Mouse (Mus musculus): ENCODE data around the gene Abhd12b. TPM values are rescaled to one million over a fixed set of nuclear protein-coding genes. Genes with fewer than 3 reads are reported as not detected.

The Abhd12b gene
- total and polyA plus RNA-seq, 3 experiments, result 0.23 TPM; not detected in 2

- no peak for DNase-seq (ENCODE audit: extremely low read depth)
- in situ Hi-C loops (cut with MboI; ENCODE audit: low pct_ligation_motif_present, low pct_unique_long_range_greater_than_20kb, low sequenced_read_pairs) (no loop called here), dilution Hi-C loops (cut with MboI; ENCODE audit: extremely low pct_ligation_motif_present, extremely low pct_unique_long_range_greater_than_20kb, low sequenced_read_pairs) (no loop called here)
These were observed 16.3 kb upstream of the Abhd12b start for GRCm38 (mm10) chr12:70137626-70138025.

GRCm38 (mm10) chr12:70139871-70140270 lies 14.1 kb upstream of the Abhd12b start:
- H3K9ac ChIP-seq (ENCODE audit: insufficient read depth, low read depth), result no peak overlapping the region
- no peak overlapping the region for H3K4me2 ChIP-seq (ENCODE audit: insufficient read depth, low read depth, poor library complexity, severe bottlenecking)
- H3K9me3 ChIP-seq (replicated peaks; ENCODE audit: low read length), result no peaks in the 10 kb centered on the region
- dilution Hi-C loops (cut with MboI; ENCODE audit: extremely low pct_ligation_motif_present, extremely low pct_unique_long_range_greater_than_20kb, low sequenced_read_pairs) (no loop called here), in situ Hi-C loops (cut with MboI; ENCODE audit: low pct_ligation_motif_present, low pct_unique_long_range_greater_than_20kb, low sequenced_read_pairs) (loop anchor here (10.0 kb wide), 1 partner anchor 65 kb away; no protein-coding TSS in a partner anchor)
- TF ChIP-seq MAX (IDR thresholded peaks at IDR 0.05; ENCODE audit: low read length) (no peak), SMC3 (IDR thresholded peaks at IDR 0.05; ENCODE audit: low read depth, low read length) (no peak), GABPA (IDR thresholded peaks at IDR 0.05; ENCODE audit: insufficient replicate concordance, low read depth, low read length) (no peak), MAZ (IDR thresholded peaks at IDR 0.05; ENCODE audit: low read depth, low read length) (no peak), UBTF (IDR thresholded peaks at IDR 0.05; ENCODE audit: low read depth, low read length) (no peak), SIN3A (IDR thresholded peaks at IDR 0.05; ENCODE audit: low read length) (no peak), MEF2A (IDR thresholded peaks at IDR 0.05; ENCODE audit: borderline replicate concordance, low read depth, low read length) (no peak), ZNF384 (IDR thresholded peaks at IDR 0.05; ENCODE audit: low read depth, low read length) (no peak), E2F4 (IDR thresholded peaks at IDR 0.05; ENCODE audit: insufficient replicate concordance, low read depth, low read length) (no peak), USF1 (IDR thresholded peaks at IDR 0.05; ENCODE audit: low read depth, low read length) (no peak), POLR2AphosphoS2 (IDR thresholded peaks at IDR 0.05; ENCODE audit: low read depth, low read length) (no peak), PAX5 (IDR thresholded peaks at IDR 0.05; ENCODE audit: low read length) (no peak), ZKSCAN1 (IDR thresholded peaks at IDR 0.05; ENCODE audit: borderline replicate concordance, low read depth, low read length) (no peak), CHD2 (IDR thresholded peaks at IDR 0.05; ENCODE audit: low read length) (no peak)
- no peak overlapping the region for H3K27ac ChIP-seq (ENCODE audit: insufficient read depth, low read depth)
- peaks cover 0 to 2% of the 10 kb centered on the region in 2 experiments for H3K36me3 ChIP-seq (replicated peaks in 1 of 2; ENCODE audit: control insufficient read depth in 1 of 2, insufficient read depth in 1 of 2, low read length in 1 of 2)
- peaks cover 9 to 54% of the 10 kb centered on the region in 2 experiments for H3K4me1 ChIP-seq (ENCODE audit: control insufficient read depth in 1 of 2, insufficient read depth in 2 of 2)
- no peaks in the 10 kb centered on the region for H3K79me2 ChIP-seq (replicated peaks; ENCODE audit: control insufficient read depth, extremely low read depth, insufficient read depth, poor library complexity, severe bottlenecking)
- no peak for DNase-seq (ENCODE audit: extremely low read depth)
- no peaks in the 10 kb centered on the region for H3K27me3 ChIP-seq (replicated peaks)
- no peak overlapping the region for H3K4me3 ChIP-seq (replicated peaks in 1 of 3; ENCODE audit: low read depth in 2 of 3, low read length in 2 of 3, poor library complexity in 1 of 3)

More at GRCm38 (mm10) chr12:70137626-70138025, 16.3 kb upstream of the Abhd12b start:
- Histone ChIP-seq H3K4me2 (ENCODE audit: insufficient read depth, low read depth, poor library complexity, severe bottlenecking) (no peak overlapping the region), H3K4me1 (ENCODE audit: control insufficient read depth in 1 of 2, insufficient read depth in 2 of 2) (peaks cover 7 to 39% of the 10 kb centered on the region in 2 experiments; a peak in 3 of 4 replicates), H3K9me3 (replicated peaks; ENCODE audit: low read length) (no peaks in the 10 kb centered on the region), H3K79me2 (replicated peaks; ENCODE audit: control insufficient read depth, extremely low read depth, insufficient read depth, poor library complexity, severe bottlenecking) (no peaks in the 10 kb centered on the region), H3K9ac (ENCODE audit: insufficient read depth, low read depth) (no peak overlapping the region), H3K4me3 (replicated peaks in 1 of 3; ENCODE audit: low read depth in 2 of 3, low read length in 2 of 3, poor library complexity in 1 of 3) (no peak overlapping the region), H3K27me3 (replicated peaks) (no peaks in the 10 kb centered on the region), H3K36me3 (replicated peaks in 1 of 2; ENCODE audit: control insufficient read depth in 1 of 2, insufficient read depth in 1 of 2, low read length in 1 of 2) (peaks cover 0 to 2% of the 10 kb centered on the region in 2 experiments), H3K27ac (ENCODE audit: insufficient read depth, low read depth) (no peak overlapping the region)
- TF ChIP-seq ETS1 (conservative IDR thresholded peaks at IDR 0.05; ENCODE audit: low read depth, low read length), result no peak
- no peak for TF ChIP-seq RCOR1 (conservative IDR thresholded peaks at IDR 0.05; ENCODE audit: low read depth, low read length)
- TF ChIP-seq ZMIZ1 (IDR thresholded peaks at IDR 0.05; ENCODE audit: low read depth, low read length), result no peak
- no peak for TF ChIP-seq CTCF (conservative IDR thresholded peaks at IDR 0.05 in 1 of 2, IDR thresholded peaks at IDR 0.05 in 1 of 2; ENCODE audit: low read depth in 2 of 2, low read length in 2 of 2)
- no peak for TF ChIP-seq TCF12 (IDR thresholded peaks at IDR 0.05; ENCODE audit: low read depth, low read length)
- TF ChIP-seq MAX (IDR thresholded peaks at IDR 0.05; ENCODE audit: low read length), result no peak
- TF ChIP-seq ZKSCAN1 (IDR thresholded peaks at IDR 0.05; ENCODE audit: borderline replicate concordance, low read depth, low read length), result no peak
- no peak for TF ChIP-seq JUN (IDR thresholded peaks at IDR 0.05; ENCODE audit: insufficient read depth, low read depth, low read length)
- no peak for TF ChIP-seq MXI1 (IDR thresholded peaks at IDR 0.05; ENCODE audit: low read depth, low read length)
- TF ChIP-seq KAT2A (IDR thresholded peaks at IDR 0.05; ENCODE audit: insufficient replicate concordance, low read length), result no peak
- TF ChIP-seq SMC3 (IDR thresholded peaks at IDR 0.05; ENCODE audit: low read depth, low read length), result no peak
- TF ChIP-seq CHD2 (IDR thresholded peaks at IDR 0.05; ENCODE audit: low read length), result no peak
- TF ChIP-seq BHLHE40 (IDR thresholded peaks at IDR 0.05; ENCODE audit: low read depth, low read length), result no peak
- TF ChIP-seq TBP (conservative IDR thresholded peaks at IDR 0.05; ENCODE audit: low read depth, low read length), result no peak
- TF ChIP-seq IRF4 (IDR thresholded peaks at IDR 0.05; ENCODE audit: low read depth, low read length), result no peak

Data from CH12.LX (cell line).